ENCODE assay signal across 9 mouse cellular contexts in genomic region chr2:178727930-178728793, GRCm38 (mm10).
DNase-seq lines count a peak whose midpoint lies in the region; ATAC-seq and TF ChIP-seq lines count a peak whose summit lies in the region.
"Had no signal": no experiment of that assay in that cellular context is flagged by ENCODE, and none has a peak within 500 bp of the region (broad histone marks: within the 10 kb centered on the region; RNA-seq: fewer than 3 reads in every experiment).

No protein-coding gene starts in this region.

- no peaks in the 10 kb centered on the region for H3K36me3 ChIP-seq in heart, embryonic 15.5 days
- no peaks in the 10 kb centered on the region for H3K36me3 ChIP-seq in hindbrain, embryonic 15.5 days
- H3K36me3 ChIP-seq in neural tube, embryonic 15.5 days = no peaks in the 10 kb centered on the region

- H3K4me1 ChIP-seq in heart, embryonic 15.5 days (replicated peaks) = no peaks in the 10 kb centered on the region
- peaks cover 16% of the 10 kb centered on the region for H3K4me1 ChIP-seq in hindbrain, embryonic 15.5 days (replicated peaks)
- H3K4me1 ChIP-seq in neural tube, embryonic 15.5 days = peaks cover 25% of the 10 kb centered on the region

- 13% methylated on average over 17 of the region's 17 CpGs for WGBS in heart, embryonic 15.5 days
- WGBS in hindbrain, embryonic 15.5 days = 5% methylated on average over 17 of the region's 17 CpGs
- 7% methylated on average over 17 of the region's 17 CpGs for WGBS in neural tube, embryonic 15.5 days

- H3K27me3 ChIP-seq in heart, embryonic 15.5 days = peaks cover 15% of the 10 kb centered on the region
- no peaks in the 10 kb centered on the region for H3K27me3 ChIP-seq in hindbrain, embryonic 15.5 days
- no peaks in the 10 kb centered on the region for H3K27me3 ChIP-seq in neural tube, embryonic 15.5 days (replicated peaks)
- H3K27me3 ChIP-seq: CH12.LX had no signal

- no peak overlapping the region for H3K9ac ChIP-seq in heart, embryonic 15.5 days
- no peak overlapping the region for H3K9ac ChIP-seq in hindbrain, embryonic 15.5 days
- H3K9ac ChIP-seq in neural tube, embryonic 15.5 days (replicated peaks) = no peak overlapping the region

- H3K9me3 ChIP-seq in heart, embryonic 15.5 days (replicated peaks) = no peaks in the 10 kb centered on the region
- no peaks in the 10 kb centered on the region for H3K9me3 ChIP-seq in hindbrain, embryonic 15.5 days
- no peaks in the 10 kb centered on the region for H3K9me3 ChIP-seq in neural tube, embryonic 15.5 days (replicated peaks)

- DNase-seq in heart, postnatal 14 days = no peak
- peak; percentile 71 for DNase-seq in embryo, embryonic 10.5 days (ENCODE audit: low spot score)
- no peak for DNase-seq in layer of hippocampus, adult 9-10 months (ENCODE audit: low spot score)
- DNase-seq in right cerebral cortex, postnatal 10 days (ENCODE audit: low spot score in 2 of 2) = no peak
- DNase-seq in layer of hippocampus, adult 2 months (ENCODE audit: low spot score in 2 of 2) = no peak

- ATAC-seq in heart, embryonic 15.5 days (replicated peaks; ENCODE audit: insufficient number of reproducible peaks, insufficient read depth, low FRiP score, low read depth) = no peak
- ATAC-seq in hindbrain, embryonic 15.5 days (ENCODE audit: low FRiP score, low read depth) = peak; percentile 69; the same call in 1 of the 2 replicates
- peak; percentile 59; the same call in 1 of the 2 replicates for ATAC-seq in neural tube, embryonic 15.5 days (ENCODE audit: low FRiP score)

- no peak overlapping the region for H3K27ac ChIP-seq in heart, embryonic 15.5 days
- H3K27ac ChIP-seq in hindbrain, embryonic 15.5 days (replicated peaks) = no peak overlapping the region
- H3K27ac ChIP-seq in neural tube, embryonic 15.5 days (replicated peaks) = no peak overlapping the region
- H3K27ac ChIP-seq in layer of hippocampus, adult 2 months = no peak overlapping the region

- H3K4me2 ChIP-seq in heart, embryonic 15.5 days = peak overlapping the region; percentile 25; the same call in 1 of the 2 replicates
- peak overlapping the region; percentile 42 for H3K4me2 ChIP-seq in hindbrain, embryonic 15.5 days
- peak overlapping the region; percentile 44 for H3K4me2 ChIP-seq in neural tube, embryonic 15.5 days

- no peak overlapping the region for H3K4me3 ChIP-seq in heart, embryonic 15.5 days
- H3K4me3 ChIP-seq in hindbrain, embryonic 15.5 days = no peak overlapping the region
- no peak overlapping the region for H3K4me3 ChIP-seq in neural tube, embryonic 15.5 days (replicated peaks)
- no peak overlapping the region for H3K4me3 ChIP-seq in layer of hippocampus, adult 2 months

- intact Hi-C loops in heart, postnatal 14 days (cut with DNase I) = no loop called here

- TF ChIP-seq CTCF in layer of hippocampus, adult 2 months (conservative IDR thresholded peaks at IDR 0.05) = no peak; the same call in 1 of the 2 replicates
